Mouse (Mus musculus): ENCODE measurements at regions not wholly inside any gene's neighbourhood (a gene's known extent, or its start where the extent isn't known, plus 50 kb on each side); places are given as distances from the start of the nearest gene placed in this dataset.

- no peak for DNase-seq (ENCODE audit: low spot score)
Observed at GRCm38 (mm10) chr12:32735224-32735623, 84.1 kb upstream of the Nampt start.

GRCm38 (mm10) chr12:32741465-32741864 is 77.9 kb upstream of the Nampt start:
- DNase-seq (ENCODE audit: low spot score): no peak

GRCm38 (mm10) chr12:32757441-32758119 is 61.8 kb upstream of the Nampt start:
- no peak for DNase-seq (ENCODE audit: low spot score)

GRCm38 (mm10) chr12:32758150-32758549 is 61.2 kb upstream of the Nampt start:
- no peak for DNase-seq (ENCODE audit: low spot score)

- DNase-seq (ENCODE audit: low spot score): no peak
Observed at GRCm38 (mm10) chr12:32760627-32761026, 58.7 kb upstream of the Nampt start.

GRCm38 (mm10) chr12:32761055-32761454 is 58.3 kb upstream of the Nampt start:
- no peak for DNase-seq (ENCODE audit: low spot score)

GRCm38 (mm10) chr12:32764271-32764670 is 55.1 kb upstream of the Nampt start:
- DNase-seq (ENCODE audit: low spot score): no peak

GRCm38 (mm10) chr12:32764747-32765146 is 54.6 kb upstream of the Nampt start:
- DNase-seq (ENCODE audit: low spot score): no peak

GRCm38 (mm10) chr12:32765861-32766260 is 53.5 kb upstream of the Nampt start:
- DNase-seq (ENCODE audit: low spot score): no peak

GRCm38 (mm10) chr12:32766575-32766974 is 52.8 kb upstream of the Nampt start:
- DNase-seq (ENCODE audit: low spot score): no peak

- DNase-seq (ENCODE audit: low spot score): no peak
Observed at GRCm38 (mm10) chr12:32767206-32768081, 51.9 kb upstream of the Nampt start.

- DNase-seq (ENCODE audit: low spot score): no peak
Observed at GRCm38 (mm10) chr12:32768082-32768743, 51.1 kb upstream of the Nampt start.

GRCm38 (mm10) chr12:32768744-32769535 is 50.4 kb upstream of the Nampt start:
- no peak for DNase-seq (ENCODE audit: low spot score)

All from embryo, embryonic 10.5 days (tissue).